Mouse (Mus musculus) retina, embryonic 14.5 days (tissue): ENCODE data around the gene Rplp2.
"Not testable (repeated sequence)": the region's sequence is repeated elsewhere in the genome, so short reads cannot be mapped to it uniquely, and the experiment has no call there.

Experiments
- DNase-seq: peaks from one replicate; pipeline ENCODE4 v3.0.0-alpha.2; 2015; ENCODE audit warnings: low spot score

Gene Rplp2

DNA sequence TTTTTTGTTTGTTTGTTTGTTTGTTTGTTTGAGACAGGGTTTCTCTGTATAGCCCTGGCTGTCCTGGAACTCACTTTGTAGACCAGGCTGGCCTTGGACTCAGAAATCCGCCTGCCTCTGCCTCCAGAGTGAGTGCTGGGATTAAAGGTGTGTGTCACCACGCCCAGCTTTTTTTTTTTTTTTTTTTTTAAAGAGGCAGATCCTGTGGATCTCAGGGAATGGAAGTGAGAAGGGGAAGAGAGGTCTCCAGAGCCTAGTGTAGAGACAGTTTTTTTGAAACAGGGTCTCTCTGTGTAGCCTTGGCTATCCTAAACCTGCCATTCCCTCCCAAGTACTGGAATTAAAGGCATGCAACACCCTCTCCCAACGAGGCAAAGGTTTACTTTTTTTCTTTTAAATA is 796 bp upstream of the Rplp2 start:
- not testable (repeated sequence) for DNase-seq

DNA sequence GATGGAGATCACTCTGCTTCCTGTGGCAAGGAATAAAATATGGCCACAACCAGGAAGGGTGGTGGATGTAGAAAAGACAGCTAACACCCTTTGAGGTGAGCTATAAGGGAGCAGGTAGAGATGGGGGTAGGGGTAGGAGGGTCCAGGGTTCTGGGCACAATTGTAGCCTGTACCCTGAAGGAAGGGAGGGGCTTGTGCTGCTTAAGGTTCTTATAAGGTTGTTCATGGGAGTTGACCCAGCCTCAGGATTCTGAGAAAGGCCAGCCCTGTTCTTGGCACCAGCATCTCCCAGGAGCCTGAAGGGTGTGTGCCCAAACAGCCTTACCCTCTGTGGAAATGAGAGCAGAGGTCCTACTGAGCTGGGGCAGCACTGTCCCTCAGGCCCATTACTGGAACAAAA is 4.8 kb downstream of the Rplp2 start:
- no peak for DNase-seq

DNA sequence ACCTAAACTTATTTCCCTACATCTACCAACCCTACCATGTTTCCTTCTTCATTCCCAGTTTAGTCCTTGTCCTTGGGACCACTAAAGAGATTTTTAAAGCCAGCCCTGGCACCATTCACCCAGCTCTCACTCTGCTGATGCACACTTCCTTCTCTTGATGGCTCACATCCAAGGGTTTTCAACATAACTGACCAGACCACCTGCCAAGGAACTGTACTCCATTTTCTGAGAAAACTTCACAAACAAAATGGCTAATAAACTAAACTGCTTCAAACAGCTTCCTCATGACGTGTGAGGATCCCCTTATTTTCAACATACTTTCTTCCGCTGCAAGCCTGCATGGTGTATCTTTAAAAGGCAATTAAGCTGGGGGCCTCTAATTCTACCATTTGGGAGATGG is 6.5 kb downstream of the Rplp2 start:
- no peak for DNase-seq

DNA sequence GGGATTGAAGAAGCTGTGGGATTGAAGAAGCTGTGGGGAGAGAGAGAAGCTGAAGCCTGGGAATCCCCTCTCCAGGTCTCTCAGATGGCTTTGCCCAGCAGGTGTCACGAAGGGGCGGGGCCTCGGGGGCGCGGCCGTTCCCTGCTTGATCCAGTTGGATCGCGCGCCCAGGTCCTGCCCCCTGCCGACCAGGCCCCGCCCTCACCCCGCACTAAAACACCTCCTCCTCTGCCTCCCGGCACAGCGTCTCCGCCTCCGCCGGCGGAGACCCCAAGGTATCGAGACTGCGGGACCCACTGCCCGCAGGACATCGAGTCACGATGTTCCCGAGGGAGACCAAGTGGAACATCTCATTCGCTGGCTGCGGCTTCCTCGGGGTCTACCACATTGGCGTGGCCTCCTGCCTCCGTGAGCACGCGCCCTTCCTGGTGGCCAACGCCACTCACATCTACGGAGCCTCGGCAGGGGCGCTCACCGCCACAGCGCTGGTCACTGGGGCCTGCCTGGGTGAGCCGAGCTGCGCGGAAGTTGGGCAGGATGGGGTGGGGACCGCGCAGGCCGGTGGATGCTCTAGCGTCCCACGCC is 7.9 kb downstream of the Rplp2 start, which contains the start of gene Pnpla2:
Gene Pnpla2, plus strand, starts transcription at position 232 of the 585 bp plus-strand sequence.
- peak; percentile 95 for DNase-seq

DNA sequence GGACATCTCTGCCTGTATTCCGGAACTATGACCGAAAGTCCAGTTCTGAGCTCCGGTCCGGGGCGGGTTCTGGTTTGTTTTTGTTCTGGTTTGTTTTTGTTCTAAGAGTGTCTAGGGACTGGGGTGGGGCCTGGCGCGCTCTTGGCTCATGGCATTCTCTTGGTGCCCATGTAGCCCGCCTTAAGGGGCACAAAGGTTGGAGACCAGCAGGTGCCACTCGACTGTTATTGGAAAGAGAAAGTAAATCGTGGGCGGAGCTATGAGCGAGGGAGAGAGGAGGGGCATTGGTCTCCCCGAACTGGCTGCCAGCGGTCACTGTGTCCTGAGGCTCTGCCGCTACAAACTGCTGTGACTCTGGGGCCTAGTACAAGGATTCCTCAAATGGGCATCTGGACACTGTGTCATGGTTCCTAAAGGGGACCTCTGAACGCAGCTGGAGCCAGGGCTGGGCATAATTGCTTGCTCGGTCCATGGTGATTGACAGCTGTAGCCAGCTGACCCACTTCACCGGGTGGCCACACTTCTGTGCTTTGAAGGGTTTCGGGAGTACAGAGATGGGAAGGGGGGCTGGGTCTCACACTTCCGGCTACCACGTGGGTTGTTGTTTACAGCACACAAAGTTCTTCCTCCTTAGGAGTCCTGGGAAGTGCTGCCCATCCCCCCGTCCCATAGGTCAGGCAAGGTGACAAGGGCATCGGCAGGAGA is 8.6 kb downstream of the Rplp2 start:
- DNase-seq: peak; percentile 69

DNA sequence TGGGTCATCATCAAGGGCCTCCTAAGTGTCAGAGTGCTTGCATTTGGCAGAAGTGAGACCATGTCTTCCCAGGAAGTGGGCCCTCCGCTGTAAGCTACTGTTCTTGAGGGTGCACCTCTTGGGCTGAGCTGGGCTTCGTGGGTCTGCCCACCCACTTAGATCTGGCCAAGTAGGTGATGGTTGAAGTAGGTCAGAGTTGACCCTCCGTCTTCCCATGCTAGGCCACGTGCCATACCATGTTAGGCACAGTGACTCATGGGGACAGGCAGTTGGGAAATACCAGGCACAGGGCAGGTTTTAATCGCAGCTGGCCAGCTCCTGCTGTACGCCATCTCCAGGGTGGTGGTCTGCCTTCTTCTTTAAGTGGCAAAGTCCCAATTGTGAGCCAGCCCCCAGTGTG is 9.6 kb downstream of the Rplp2 start:
- DNase-seq: no peak

DNA sequence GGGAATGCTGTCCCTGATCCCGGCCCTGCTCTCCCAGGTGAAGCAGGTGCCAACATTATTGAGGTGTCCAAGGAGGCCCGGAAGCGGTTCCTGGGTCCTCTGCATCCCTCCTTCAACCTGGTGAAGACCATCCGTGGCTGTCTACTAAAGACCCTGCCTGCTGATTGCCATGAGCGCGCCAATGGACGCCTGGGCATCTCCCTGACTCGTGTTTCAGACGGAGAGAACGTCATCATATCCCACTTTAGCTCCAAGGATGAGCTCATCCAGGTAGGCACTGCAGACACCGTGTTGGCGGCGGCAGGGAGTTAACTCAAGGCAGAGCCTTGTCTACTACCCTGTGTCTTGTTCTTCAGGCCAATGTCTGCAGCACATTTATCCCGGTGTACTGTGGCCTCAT is 10.1 kb downstream of the Rplp2 start:
- no peak for DNase-seq

DNA sequence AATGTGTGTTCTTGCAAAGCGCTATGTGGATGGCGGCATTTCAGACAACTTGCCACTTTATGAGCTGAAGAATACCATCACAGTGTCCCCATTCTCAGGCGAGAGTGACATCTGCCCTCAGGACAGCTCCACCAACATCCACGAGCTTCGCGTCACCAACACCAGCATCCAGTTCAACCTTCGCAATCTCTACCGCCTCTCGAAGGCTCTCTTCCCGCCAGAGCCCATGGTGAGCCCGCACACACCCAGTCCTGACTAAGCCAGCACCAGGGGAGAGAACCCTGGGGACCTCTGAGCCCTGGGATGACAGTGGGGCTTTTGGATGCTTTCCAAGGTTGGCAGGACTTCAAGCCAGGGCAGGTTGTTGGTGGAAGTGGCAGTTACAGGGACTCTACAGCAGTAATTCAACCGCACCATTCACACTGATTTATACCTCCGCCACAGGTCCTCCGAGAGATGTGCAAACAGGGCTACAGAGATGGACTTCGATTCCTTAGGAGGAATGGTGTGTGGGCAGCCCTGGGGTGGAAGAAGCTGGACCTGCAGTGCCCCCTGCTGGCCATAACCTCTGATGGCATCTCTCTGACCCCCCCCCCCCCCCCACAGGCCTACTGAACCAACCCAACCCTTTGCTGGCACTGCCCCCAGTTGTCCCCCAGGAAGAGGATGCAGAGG is 11.0 kb downstream of the Rplp2 start:
- DNase-seq: peak; percentile 70

DNA sequence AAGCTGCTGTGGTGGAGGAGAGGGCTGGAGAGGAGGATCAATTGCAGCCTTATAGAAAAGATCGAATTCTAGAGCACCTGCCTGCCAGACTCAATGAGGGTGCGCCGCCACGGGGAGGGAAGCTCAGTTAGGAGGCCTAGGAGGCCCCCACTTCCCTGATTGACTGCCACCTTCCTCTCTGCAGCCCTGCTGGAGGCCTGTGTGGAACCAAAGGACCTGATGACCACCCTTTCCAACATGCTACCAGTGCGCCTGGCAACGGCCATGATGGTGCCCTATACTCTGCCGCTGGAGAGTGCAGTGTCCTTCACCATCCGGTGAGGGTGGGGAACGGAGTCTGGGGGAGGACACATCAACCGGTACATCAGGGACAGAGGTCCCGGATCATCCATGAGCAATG is 11.5 kb downstream of the Rplp2 start:
- no peak for DNase-seq

DNA sequence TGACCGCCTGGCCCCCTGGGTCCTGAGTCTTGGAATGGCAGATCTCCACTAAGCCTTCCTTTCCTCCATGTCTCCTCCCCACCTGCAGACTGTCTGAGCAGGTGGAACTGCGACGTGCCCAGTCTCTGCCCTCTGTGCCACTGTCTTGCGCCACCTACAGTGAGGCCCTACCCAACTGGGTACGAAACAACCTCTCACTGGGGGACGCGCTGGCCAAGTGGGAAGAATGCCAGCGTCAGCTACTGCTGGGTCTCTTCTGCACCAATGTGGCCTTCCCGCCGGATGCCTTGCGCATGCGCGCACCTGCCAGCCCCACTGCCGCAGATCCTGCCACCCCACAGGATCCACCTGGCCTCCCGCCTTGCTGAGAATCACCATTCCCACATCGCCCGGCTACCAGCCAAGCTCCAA is 12.1 kb downstream of the Rplp2 start:
- no peak for DNase-seq

DNA sequence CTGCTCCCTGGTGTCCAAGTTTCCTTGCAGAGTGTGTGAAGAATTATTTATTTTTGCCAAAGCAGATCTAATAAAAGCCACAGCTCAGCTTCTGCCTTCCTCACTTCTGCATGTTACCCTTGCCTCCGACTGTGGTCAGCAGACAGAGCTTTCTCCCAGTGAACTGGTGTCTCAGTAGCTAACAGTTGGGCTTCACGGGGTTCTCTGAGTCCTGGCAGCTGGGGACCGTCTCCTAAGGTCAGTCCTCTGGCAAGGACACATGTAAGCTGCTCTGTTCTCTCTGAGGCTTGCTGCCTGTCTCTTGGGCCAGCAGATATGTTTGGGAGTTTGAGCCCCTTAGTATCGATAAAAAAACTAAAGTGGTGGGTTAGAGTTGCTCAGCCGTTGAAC is 12.8 kb downstream of the Rplp2 start:
- no peak for DNase-seq

DNA sequence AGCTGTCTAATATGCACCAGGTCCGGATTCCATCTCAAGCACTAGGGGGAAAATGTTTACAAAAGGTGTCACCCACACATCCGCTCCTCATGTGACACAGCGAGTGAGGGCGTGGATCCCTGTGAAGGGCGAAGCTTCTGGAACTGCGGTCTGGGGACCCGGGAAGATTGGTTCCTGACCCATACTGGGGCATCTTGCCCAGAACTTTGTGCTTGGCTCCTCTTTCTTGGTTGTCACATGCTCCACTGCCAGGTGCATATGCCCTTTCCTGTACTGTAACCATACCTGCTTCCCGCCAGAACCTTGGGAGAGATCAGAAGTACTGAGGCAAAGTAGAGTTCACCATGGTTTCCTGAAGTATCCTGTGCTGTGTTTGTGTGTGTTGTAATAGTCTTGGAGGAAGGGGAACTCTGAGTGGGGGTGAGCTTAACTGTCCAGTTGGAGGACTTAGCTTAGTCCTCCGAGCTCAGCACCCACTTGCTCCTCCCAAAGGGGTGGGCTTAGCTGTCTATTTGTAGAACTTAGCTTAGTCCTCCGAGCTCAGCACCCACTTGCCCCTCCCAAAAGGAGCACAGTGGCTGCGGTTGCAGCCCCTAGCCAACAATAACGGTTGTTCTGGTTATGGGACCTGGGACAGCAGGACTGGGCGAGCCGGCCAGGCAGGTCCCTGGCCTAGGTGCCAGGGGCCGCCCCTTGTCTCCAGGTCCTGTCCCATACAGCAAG is 13.4 kb downstream of the Rplp2 start, which contains the start of gene Cracr2b:
Gene Cracr2b, plus strand, starts transcription at position 704 of the 723 bp plus-strand sequence.
- no peak for DNase-seq

DNA sequence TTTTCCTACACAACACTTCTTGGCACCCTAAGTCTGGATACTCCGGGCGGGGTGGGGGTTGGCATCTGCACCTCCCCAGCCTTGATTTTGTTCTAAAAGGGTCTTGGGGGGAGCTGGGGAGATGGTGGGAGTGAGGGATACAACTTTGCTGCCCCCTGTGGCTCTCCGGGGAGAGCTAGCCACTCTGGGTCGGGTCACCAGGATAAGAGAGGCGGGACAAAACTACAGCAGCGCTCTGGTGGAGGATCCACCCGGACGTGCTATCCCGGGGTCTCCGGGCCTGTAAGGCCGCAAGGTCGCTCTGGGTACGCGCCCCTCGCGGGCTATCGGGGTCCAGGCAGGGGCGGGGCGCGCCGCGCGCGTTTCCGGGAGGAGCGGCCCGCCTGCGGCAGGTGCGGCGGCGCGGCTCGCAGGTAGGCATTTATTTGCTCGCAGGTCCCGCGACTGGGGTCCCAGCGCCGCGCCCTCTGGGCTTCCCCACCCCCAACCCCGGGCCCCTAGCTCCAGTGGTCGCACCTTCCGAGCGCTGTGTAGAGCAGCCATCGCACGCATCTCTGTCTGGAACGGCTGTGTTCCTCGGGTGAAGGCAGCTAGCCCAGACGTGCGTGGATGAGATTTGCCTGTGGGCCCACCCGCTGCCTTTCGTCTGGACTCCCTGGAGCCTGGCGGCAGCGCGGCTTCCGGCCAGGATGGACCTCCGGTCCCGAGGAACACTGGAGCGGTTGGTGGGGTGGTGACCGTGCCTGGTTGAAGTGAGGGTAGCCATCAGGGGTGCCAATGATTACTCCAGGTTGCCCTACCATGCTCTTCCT is 14.6 kb downstream of the Rplp2 start:
- DNase-seq: no peak

DNA sequence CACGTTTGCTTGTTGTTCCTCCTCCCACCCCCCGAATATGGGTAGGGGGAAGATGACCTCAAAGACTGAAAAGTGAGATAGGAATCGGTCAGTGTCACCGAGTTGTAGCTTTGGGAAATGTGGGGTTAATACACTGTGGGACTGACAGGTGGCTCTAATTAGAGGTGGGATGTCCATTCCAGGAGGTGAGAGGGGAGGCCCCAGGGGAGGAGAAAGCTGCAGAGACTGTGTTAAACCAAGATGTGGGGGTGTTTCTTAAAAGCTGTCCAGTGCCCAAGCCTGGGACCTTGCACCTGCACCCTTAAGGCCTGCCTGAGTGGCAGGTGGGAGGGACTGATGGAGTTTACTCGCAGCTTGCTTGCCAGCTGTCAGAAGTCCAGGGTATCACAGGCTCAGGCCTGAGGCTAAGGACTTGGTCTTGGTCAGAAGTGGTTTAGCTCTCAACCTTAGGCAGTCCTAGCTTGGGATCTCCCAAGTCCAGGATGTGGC is 15.2 kb downstream of the Rplp2 start:
- no peak for DNase-seq

DNA sequence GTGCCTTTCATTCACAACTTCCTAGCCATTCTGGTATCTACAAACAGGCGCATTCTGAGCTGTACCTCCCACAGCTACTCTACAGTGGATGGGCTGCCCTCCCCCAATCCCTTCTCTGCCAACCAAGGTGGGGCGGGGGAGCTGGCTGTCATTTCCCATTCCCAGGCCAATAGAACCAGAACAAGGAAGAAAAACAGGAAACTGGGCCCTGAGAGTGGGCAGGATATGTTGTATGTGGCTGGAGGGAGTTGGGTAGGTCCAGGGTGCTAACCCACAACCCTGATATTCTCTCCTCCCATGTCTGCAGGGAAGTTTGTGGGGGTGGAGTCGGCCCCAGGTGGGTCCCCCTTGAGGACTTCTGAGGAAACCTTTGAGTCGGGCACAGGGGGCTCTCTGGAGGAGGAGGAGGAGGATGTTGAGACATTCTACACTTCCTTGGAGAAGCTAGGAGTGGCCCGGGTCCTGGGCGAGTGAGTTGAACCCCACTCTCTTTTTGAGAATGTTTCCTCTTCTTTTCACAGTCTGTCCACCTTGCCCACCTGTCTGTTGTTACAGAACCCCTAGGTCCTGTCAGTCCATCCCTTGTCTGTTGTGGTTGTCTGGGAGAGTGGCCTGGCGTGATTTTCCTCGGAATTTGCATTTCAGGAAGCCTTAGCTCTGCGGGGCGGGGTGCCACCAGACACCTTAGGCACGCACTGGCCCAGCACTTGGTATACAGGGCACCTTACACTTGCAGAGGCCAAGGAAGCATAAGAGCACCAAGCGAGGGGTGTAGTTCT is 16.8 kb downstream of the Rplp2 start:
- DNase-seq: no peak

DNA sequence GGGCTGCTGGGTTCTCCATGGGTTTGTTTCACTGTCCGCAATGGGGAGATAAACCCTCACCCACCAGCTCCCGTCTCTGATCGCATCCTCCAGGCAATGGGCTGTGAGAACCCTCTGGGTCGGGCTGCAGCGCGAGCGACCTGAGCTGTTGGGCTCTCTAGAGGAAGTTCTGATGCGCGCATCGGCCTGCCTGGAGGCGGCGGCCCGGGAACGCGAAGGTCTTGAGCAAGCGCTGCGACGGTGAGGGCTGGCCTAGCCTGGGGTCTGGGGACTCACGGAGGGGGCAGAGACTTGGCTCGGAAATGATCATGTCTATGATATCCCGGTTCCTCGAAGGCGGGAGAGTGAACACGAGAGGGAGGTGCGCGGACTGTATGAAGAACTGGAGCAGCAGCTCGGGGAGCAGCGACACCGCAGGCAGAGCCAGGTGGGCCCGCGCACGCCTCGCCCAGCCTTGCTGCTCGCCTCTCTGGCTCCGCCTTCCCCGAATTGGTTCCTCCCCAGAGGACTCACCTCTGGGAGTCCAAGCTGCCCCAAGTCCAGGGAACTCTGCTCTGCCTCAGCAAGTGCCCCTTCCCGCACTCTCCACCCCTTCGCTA is 17.5 kb downstream of the Rplp2 start:
- DNase-seq: no peak

DNA sequence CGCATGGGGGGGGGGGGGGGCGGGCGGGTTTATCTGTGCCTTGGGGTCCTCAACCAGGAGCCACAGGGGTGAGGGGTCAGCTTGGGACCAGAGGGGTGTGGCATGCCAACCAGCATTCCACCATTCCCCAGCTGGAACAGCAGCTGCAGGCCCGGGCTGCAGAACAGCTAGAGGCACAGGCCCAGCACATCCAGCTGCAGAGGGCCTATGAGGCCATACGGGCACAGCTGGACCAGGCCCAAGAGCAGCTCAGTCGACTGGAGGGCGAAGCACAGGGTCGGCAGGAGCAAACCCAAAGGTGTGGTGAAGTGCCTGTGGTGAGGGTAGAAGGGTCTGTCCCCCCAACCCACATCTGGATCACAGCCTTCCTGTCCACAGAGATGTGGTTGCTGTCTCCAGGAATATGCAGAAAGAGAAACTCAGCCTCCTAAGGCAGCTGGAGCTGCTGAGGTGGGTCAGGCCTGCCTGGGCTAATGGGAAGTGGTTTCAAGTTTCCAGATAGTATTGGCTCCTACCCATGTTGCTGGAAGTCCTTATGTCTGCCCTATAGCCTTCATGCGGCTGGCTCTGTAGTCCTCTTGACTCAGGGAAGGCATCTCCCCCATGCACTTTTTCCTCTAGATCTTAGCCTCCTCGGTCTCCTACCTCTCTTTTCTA is 18.3 kb downstream of the Rplp2 start:
- DNase-seq: no peak

DNA sequence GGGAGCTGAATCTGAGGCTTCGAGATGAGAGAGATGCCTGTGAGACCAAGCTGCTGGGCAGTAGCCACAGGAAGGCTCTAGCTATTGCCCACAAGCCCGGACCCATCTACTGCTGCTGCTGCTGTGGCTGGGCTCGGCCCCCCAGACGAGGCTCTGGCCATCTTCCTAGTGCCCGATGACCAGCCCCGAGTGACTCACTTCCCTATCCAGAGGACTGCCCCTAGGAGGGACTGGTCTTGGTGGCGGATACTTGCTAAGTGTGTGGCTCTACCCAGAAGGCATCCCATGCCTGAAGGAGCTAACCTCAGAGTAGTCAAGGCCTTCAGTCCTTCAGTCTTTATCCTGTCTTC is 18.9 kb downstream of the Rplp2 start:
- no peak for DNase-seq

DNA sequence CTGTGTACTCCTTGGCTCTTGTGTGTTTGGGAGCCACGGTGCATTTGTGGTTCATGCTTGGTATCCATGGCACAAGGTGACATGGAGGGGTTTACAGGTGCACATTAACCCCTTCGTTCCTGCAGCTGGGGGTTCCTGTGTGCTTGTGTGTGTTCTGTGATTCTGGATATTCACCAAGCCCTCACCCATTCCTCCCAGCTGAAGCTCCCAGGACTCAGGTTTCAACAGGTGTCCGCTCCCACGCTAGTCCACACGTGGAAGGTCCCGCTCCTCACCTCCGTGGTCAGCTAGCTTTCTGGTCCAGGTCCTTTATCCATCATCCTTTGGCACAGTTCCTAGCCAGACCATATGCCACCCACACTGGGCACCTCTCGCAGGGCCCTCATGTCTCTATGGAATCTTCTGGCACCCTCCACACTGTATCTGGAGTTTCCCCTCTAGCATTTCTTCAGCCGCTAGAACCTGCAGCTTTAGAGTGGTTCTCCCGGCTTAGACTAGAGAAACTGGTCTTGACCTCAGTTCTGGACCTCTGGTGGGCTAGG is 19.5 kb downstream of the Rplp2 start:
- DNase-seq: no peak
